Mouse (Mus musculus) lung, postnatal 0 days (tissue): ENCODE results near the gene Ctnna2.

Source experiments
- CTCF ChIP-seq: IDR thresholded peaks from 2 replicates; pipeline ENCODE4 v1.5.1; 2016; ENCODE audit warnings: antibody characterized with exemption, mild to moderate bottlenecking
- EP300 ChIP-seq: IDR thresholded peaks from 2 replicates; pipeline ENCODE4 v1.6.1; 2016; ENCODE audit warnings: antibody characterized with exemption, mild to moderate bottlenecking, control low read depth

DNA sequence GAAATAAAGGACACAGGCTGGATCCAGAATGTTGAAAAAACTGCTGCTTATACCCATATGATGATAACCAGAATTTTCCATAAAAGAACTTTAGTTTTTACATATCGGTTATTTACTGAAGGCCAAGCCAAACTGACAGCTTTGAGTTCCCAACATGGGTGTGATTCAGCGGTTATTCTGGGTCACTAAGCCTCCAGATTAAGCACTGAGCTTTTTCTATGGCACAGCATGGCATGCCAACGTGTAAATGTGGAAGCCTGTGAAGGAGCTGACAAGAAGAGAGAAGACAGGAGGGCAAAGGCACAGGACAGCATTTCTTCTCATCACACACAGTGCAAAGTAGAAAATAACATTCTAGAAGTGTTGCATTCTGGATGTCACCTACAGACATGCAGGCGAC, 240.9 kb downstream of the Ctnna2 start:
- TF ChIP-seq CTCF (no peak), EP300 (no peak)
